Mouse (Mus musculus): ENCODE measurements at regions not wholly inside any gene's neighbourhood (a gene's known extent, or its start where the extent isn't known, plus 50 kb on each side); places are given as distances from the start of the nearest gene placed in this dataset.
"Not testable (repeated sequence)": the region's sequence is repeated elsewhere in the genome, so short reads cannot be mapped to it uniquely, and the experiment has no call there.

- no peak for DNase-seq (ENCODE audit: low spot score in 2 of 2)
Measured at GRCm38 (mm10) chr16:58137728-58138279, 270.4 kb upstream of the Dcbld2 start.

DNA sequence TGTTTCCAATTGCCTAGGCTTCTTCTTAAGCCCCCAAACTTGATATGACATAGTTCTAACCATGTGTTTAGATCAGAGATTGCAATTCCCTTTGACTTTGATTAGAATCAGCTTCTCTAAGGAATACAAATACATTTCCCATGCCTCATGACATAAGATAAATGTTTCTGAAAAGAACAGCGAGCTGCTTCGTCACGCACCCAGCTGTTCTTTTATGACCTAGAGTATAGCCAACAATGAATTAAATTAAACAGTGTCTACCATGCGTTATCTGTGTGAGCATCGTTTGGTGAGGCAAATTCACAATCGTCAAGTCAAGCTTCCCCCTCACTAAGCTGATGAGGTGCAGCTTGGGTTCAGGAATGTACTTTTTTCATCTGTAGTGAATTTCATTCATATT lies 261.8 kb upstream of the Dcbld2 start:
- no peak for DNase-seq (ENCODE audit: low spot score in 2 of 2)

DNA sequence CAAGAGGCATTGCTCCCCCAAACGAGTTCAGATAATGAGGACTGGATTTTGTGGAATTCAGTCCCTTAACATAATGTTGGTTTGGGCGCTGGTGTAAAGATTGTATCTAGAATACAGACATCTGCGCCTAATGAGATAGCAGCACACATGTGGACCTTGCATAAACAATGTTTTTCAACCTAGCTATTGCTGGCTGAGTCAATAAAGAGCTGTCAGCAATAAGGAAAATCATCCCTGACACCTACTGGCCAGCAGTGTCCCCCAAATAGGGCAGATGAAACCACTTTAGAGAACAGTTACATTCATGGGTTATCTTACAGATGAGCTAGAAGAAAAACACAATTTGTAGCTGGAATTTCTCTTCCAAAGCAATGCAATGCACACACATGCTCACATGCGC lies 252.7 kb upstream of the Dcbld2 start:
- no peak for DNase-seq (ENCODE audit: low spot score in 2 of 2)

DNA sequence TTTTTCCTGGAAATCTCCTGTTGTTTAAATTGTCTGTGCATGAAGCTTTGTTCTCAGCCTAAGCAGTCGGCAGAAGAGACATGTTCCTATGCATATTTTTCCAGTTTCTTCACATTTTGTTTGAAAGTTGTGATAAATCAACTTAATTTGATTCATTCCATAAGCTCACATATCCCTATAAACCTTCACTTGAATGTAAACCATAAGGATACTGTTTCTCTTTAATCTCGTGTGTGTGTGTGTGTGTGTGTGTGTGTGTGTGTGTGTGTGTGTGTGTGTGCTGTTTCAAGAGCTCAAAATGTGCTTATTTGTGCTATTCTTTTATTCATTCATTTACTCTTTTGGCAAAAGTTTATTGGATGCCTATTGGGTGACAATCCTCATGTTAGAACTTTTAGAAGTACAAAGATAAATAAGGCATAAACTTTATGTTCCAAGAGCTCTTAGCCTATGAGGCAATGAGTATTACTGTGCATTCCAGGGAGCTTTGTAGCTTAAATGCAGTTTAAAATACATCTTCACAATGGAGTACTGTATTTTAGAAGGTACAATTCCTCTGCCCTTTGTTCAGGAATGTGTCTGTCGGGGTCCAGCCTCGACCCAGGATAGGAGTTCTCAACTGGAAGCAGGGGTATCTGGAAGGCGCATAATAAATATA lies 229.4 kb upstream of the Dcbld2 start:
- DNase-seq (ENCODE audit: low spot score in 2 of 2), result no peak

DNA sequence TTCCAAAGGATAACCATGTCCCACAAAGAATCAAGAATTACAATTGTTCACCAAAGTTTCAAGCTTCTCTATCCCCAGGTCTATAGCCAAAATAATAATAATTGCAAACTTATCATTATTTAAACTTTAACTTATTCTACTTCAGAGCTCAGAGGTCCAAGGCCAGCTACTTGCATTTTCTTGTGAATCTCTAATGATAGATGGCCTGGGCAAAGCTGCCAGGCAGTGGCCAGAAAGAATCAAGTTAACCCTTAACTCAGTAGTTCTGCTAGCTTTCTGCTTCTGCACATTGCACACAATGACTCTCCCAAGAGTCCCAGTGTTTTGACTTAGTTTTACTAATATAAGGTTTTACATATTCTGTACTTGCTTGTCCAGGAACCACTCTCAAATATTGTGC lies 228.3 kb upstream of the Dcbld2 start:
- not testable (repeated sequence) for DNase-seq (ENCODE audit: low spot score in 2 of 2)

- no peak for DNase-seq (ENCODE audit: low spot score in 2 of 2)
Measured at GRCm38 (mm10) chr16:58194619-58195497, 213.4 kb upstream of the Dcbld2 start.

GRCm38 (mm10) chr16:58211872-58212271 lies 196.4 kb upstream of the Dcbld2 start:
- DNase-seq (ENCODE audit: low spot score in 2 of 2), result no peak

DNA sequence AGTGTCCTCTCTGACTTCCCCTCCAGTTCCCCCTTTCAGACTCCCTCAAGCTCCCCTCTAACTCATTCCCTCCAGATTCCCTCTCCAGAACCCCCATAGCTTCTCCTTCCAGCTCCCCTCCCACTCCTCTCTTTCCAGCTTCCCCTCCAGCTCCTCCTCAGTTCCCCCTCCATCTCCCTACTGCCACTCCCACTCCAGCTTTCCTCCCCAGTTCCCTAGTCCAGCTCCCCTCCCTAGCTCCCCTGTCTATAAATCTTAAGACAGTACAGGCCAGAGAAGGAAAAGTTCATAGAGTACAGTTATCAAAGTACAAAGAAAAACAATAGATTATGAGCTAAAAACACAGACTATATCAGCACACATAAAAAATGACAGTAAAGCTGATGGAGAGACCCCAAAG lies 173.6 kb upstream of the Dcbld2 start:
- no peak for DNase-seq (ENCODE audit: low spot score in 2 of 2)

DNA sequence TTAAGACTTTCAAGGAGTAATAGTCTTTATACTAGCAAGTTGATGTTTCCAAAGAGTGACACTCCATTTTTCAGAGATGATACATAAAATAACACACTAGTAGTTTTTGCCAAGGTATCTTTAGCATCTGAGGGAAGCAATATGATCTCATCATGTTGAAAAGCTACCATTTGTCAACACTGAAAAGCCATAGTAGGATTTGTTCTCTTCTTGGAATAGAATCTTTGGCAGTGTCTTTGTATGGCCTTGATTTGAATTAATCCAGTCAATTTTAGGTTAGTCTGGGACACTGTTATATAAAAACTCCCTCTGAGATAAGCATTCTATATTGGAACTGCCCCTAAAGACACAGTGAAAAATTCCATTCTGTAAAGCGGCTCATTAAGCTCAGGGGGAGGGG lies 171.4 kb upstream of the Dcbld2 start:
- DNase-seq (ENCODE audit: low spot score in 2 of 2), result no peak

- DNase-seq (ENCODE audit: low spot score in 2 of 2), result no peak
Measured at GRCm38 (mm10) chr16:58276281-58276680, 132.0 kb upstream of the Dcbld2 start.

DNA sequence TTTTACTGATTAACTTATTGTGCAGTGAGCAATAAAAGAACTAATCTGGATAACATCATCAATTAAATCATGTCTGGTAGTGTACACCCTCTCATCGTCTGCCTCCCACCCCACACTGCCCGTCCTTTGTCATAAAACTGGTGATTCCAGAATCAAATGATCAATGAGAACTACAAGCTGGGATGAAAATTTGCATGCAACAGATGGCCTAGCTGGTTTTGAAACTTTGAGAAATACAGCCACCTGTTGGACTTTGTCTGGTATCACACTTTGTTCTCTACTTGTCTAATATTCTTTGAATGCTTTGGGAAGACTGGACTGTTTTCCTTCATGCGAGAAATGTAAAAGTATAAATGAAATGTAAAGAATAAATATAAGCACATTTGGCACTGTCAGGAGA lies 126.8 kb upstream of the Dcbld2 start:
- DNase-seq (ENCODE audit: low spot score in 2 of 2), result no peak

DNA sequence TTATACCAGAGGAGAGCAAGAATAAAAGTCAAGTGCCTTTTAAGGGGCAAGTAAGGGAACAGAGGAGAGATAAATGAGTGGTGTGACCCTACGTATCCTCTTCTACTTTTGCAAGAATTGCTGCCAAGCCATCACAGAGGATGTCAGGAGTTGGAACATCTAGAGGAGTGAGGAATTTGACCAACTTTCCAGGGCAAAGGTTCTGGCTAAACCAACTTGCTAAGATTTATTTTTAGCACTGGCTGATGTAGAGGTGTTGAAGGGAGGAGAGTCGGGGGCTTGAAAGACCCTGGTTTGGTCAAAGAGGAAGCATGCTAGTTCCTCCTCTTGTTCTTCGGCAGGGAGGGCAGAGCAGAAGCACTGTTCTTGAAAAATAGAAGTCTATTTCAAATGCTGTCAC lies 113.8 kb upstream of the Dcbld2 start:
- DNase-seq (ENCODE audit: low spot score in 2 of 2), result no peak

DNA sequence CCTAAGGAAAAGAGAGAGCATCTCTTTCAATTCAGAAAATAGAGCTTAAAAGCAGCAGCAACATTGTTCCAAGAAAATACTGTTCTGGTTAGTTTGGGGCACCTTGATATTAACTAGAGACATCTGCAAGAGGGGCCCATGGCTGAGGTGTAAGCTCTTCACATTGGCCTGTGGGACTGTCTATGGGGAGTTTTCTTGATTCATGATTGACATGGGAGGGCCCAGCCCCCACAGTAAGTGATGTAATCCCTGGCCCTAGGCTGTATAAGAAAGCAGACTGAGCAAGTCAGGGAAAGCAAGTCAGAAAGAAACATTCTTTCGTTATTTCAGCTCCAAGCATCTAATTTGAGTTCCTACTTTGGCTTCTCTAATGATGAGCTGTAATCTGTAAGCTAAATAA lies 113.1 kb upstream of the Dcbld2 start:
- DNase-seq (ENCODE audit: low spot score in 2 of 2), result peak in 1 of 2 experiments; percentile 8

DNA sequence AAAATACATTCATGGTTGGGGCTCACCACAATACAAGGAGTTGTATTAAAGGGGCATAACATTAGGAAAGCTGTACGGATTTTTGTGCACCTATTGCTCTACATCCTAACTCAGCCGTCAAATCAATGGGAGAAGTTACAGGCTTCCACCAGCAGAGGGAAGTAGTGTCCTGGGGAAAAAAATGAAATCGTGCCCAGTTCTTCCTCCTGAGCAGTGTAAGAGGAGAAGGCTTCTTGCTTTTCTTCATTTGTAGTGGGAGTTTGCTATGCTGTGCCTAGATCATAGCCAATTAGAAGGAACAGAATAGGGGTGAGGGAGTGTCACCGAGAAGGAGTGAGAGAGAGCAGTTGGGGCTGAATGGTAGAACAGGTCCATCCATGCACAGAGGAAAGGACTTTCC lies 108.7 kb upstream of the Dcbld2 start:
- peak; percentile 42 to 45 for DNase-seq (ENCODE audit: low spot score in 2 of 2)

DNA sequence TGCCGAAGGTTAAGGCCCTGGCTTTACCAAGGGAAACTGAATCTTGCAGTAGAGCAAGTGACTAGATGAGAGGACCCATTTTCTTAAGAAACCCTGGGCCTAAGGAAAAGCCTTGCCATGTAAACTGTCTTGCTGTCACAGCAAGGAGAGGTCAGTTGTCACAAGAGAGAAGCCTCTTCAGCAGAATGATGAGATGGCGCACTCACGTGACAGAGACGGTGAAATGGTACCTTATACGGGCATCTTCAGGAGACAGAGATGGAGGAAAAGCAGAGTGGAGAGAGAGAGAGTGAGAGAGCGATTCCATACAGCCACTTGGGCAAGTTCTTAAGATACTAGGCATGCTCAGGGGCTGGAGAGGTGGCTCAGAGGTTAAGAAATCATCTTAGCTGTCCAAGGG lies 108.1 kb upstream of the Dcbld2 start:
- no peak for DNase-seq (ENCODE audit: low spot score in 2 of 2)

GRCm38 (mm10) chr16:58303555-58303954 lies 104.7 kb upstream of the Dcbld2 start:
- DNase-seq (ENCODE audit: low spot score in 2 of 2), result peak; percentile 16 to 45

GRCm38 (mm10) chr16:58316889-58317455 lies 91.3 kb upstream of the Dcbld2 start:
- no peak for DNase-seq (ENCODE audit: low spot score in 2 of 2)

- DNase-seq (ENCODE audit: low spot score in 2 of 2), result peak in 1 of 2 experiments; percentile 14
Measured at GRCm38 (mm10) chr16:58331087-58331486, 77.2 kb upstream of the Dcbld2 start.

GRCm38 (mm10) chr16:58343921-58344320 lies 64.3 kb upstream of the Dcbld2 start:
- DNase-seq (ENCODE audit: low spot score in 2 of 2), result no peak

- no peak for DNase-seq (ENCODE audit: low spot score in 2 of 2)
Measured at GRCm38 (mm10) chr16:58349354-58349753, 58.9 kb upstream of the Dcbld2 start.

DNA sequence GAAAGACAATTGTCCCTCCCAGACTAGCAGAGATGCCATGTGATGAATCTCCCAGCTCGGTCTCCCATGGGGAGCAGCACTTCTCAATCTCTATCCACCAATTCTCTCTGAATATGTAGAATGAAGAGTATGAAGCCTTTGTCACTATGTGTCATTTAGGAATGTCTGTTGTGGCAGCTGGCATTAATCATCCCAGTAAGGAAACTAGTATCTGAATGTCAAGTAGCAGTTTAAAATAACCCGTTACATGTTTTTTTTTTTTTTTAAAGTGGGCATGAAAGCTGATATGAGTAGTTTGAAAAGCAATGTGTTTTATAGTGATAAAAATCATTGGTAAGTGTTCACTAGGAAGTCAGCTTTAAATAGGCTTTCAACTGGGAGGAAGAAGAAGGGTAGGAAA lies 58.4 kb upstream of the Dcbld2 start:
- DNase-seq (ENCODE audit: low spot score in 2 of 2), result no peak

GRCm38 (mm10) chr16:58352156-58352555 lies 56.1 kb upstream of the Dcbld2 start:
- no peak for DNase-seq (ENCODE audit: low spot score in 2 of 2)

DNA sequence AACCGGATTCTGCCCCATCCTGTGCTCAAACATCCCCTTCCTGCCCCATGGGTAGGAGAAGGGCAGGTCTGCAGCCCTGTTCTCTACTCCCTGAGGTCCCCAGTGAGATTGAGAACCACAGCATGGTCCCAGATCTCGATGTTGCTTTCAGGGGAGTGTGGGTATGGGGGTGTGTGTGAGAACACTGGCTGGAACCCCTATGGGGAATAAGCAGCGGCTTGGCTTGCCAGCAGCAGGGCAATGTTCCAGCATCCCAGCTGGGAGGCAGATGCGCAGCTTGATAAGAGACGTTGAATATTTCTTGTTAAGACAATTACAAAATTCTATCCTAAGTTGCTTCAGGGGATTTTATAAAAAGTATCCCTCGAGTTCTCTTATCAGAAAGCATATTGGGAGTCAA lies 53.7 kb upstream of the Dcbld2 start:
- DNase-seq (ENCODE audit: low spot score in 2 of 2), result peak in 1 of 2 experiments; percentile 48

Measured in urinary bladder, postnatal 36 days (tissue).